Mouse (Mus musculus): ENCODE data around the gene Ap4e1.
A peak's percentile ranks its signal among the peaks of the same experiment; 100 is the strongest.

DNA sequence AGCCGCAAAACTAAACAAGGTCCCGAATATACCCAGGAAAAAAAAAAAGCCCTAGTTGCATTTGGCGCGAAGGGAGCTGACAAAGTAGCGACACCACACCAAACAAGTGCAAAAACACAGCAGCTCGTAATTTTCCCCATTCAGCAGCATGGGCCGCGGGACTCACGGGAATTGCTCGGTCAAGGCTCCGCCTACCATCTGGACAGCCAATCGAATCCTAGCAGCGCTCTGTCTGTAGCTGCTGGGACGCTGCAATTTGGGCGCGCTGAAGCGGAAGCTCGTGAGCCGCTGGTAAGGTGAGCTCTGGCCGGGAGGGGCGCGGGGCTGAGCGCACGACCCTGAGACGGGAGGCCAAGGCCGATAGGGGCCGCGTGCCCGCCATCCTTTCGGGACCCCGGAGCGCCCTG, 61.9 kb downstream of the Ap4e1 start, which contains the start of gene Blvra:
- TF ChIP-seq CTCF (IDR thresholded peaks at IDR 0.05; ENCODE audit: control insufficient read depth, insufficient read depth, insufficient replicate concordance, low read depth, low read length) = no peak
- peak; percentile 71; the same call in 1 of the 2 replicates for TF ChIP-seq POLR2A (IDR thresholded peaks at IDR 0.05; ENCODE audit: control insufficient read depth, low read depth, low read length)

All from testis, adult 2 months (tissue).